ENCODE assay signal across 17 mouse cellular contexts in the genomic region with DNA sequence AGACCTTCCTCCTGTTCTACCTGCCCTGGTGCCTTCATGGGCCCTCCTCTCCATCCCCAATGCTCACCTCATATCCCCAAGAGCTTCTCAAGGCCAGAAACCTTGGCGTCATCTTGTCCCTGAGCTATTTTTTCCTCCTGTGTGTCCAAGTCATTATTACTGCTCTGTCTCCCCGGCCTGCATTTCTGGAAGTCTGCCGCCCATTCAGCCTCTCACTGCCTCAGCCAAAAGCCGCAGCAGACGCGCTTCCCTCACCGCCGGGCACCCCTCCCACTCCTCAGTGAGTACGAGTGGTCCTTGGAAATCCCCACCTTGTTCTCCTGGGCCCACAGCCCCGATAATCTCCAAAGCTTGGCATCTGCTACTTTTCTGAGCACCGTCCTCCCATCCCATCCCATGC. TPM values are rescaled to one million over a fixed set of nuclear protein-coding genes. Genes with fewer than 3 reads are reported as not detected.
A peak's percentile ranks its signal among the peaks of the same experiment; 100 is the strongest.
DNase-seq lines count a peak whose midpoint lies in the region; ATAC-seq and TF ChIP-seq lines count a peak whose summit lies in the region.
"Had no signal": no experiment of that assay in that cellular context is flagged by ENCODE, and none has a peak within 500 bp of the region (broad histone marks: within the 10 kb centered on the region; RNA-seq: fewer than 3 reads in every experiment).

No protein-coding gene starts in this region.

- no peak overlapping the region for H3K9ac ChIP-seq in embryonic facial prominence, embryonic 14.5 days (ENCODE audit: low read depth, low read length)
- H3K9ac ChIP-seq in midbrain, postnatal 0 days (replicated peaks; ENCODE audit: low read length, poor library complexity, severe bottlenecking) = no peak overlapping the region
- H3K9ac ChIP-seq in midbrain, embryonic 16.5 days (ENCODE audit: low read depth, low read length) = no peak overlapping the region
- no peak overlapping the region for H3K9ac ChIP-seq in forebrain, embryonic 11.5 days (ENCODE audit: low read length)
- H3K9ac ChIP-seq: embryonic facial prominence, embryonic 12.5 days; forebrain, embryonic 13.5 days; hindbrain, embryonic 15.5 days; lung, embryonic 15.5 days had no signal

- no peaks in the 10 kb centered on the region for H3K36me3 ChIP-seq in embryonic facial prominence, embryonic 14.5 days (ENCODE audit: control insufficient read depth, insufficient read depth, low read length)
- no peaks in the 10 kb centered on the region for H3K36me3 ChIP-seq in embryonic facial prominence, embryonic 10.5 days (replicated peaks)
- no peaks in the 10 kb centered on the region for H3K36me3 ChIP-seq in midbrain, postnatal 0 days (ENCODE audit: insufficient read depth, low read length)
- no peaks in the 10 kb centered on the region for H3K36me3 ChIP-seq in midbrain, embryonic 16.5 days (ENCODE audit: control insufficient read depth, insufficient read depth, low read length)
- H3K36me3 ChIP-seq in forebrain, embryonic 11.5 days (ENCODE audit: control insufficient read depth, insufficient read depth, low read length) = no peaks in the 10 kb centered on the region
- H3K36me3 ChIP-seq: embryonic facial prominence, embryonic 12.5 days; hindbrain, embryonic 15.5 days; lung, embryonic 15.5 days; midbrain, embryonic 10.5 days had no signal

- no peak overlapping the region for H3K4me3 ChIP-seq in embryonic facial prominence, embryonic 14.5 days (ENCODE audit: low read depth, low read length)
- H3K4me3 ChIP-seq in embryonic facial prominence, embryonic 10.5 days = no peak overlapping the region
- no peak overlapping the region for H3K4me3 ChIP-seq in midbrain, postnatal 0 days (ENCODE audit: low read depth, low read length)
- H3K4me3 ChIP-seq in midbrain, embryonic 16.5 days (ENCODE audit: low read depth, low read length) = no peak overlapping the region
- H3K4me3 ChIP-seq in forebrain, embryonic 11.5 days (ENCODE audit: low read depth, low read length) = no peak overlapping the region
- H3K4me3 ChIP-seq: embryonic facial prominence, embryonic 12.5 days; forebrain, embryonic 13.5 days; hindbrain, embryonic 15.5 days; lung, embryonic 15.5 days; midbrain, embryonic 10.5 days had no signal

- peaks cover 38% of the 10 kb centered on the region for H3K27me3 ChIP-seq in embryonic facial prominence, embryonic 14.5 days (replicated peaks; ENCODE audit: control insufficient read depth, insufficient read depth, low read length)
- peaks cover 55% of the 10 kb centered on the region for H3K27me3 ChIP-seq in embryonic facial prominence, embryonic 10.5 days (replicated peaks; ENCODE audit: low read depth, poor library complexity, severe bottlenecking)
- peaks cover 40% of the 10 kb centered on the region for H3K27me3 ChIP-seq in midbrain, postnatal 0 days (ENCODE audit: insufficient read depth, low read length)
- H3K27me3 ChIP-seq in midbrain, embryonic 16.5 days (ENCODE audit: control insufficient read depth, insufficient read depth, low read depth, low read length) = peaks cover 38% of the 10 kb centered on the region
- peaks cover 26% of the 10 kb centered on the region for H3K27me3 ChIP-seq in forebrain, embryonic 11.5 days (ENCODE audit: control insufficient read depth, insufficient read depth, low read length)

- DNase-seq in embryonic facial prominence, embryonic 14.5 days (ENCODE audit: low spot score) = peak; percentile 33
- DNase-seq in embryonic facial prominence, embryonic 10.5 days (ENCODE audit: low spot score) = no peak
- DNase-seq in midbrain, postnatal 0 days (ENCODE audit: low spot score) = peak; percentile 48
- peak; percentile 93 to 94 for DNase-seq in cerebellum, postnatal 10 days
- peak; percentile 25 for DNase-seq in skeletal muscle tissue, adult 2 months (ENCODE audit: low read depth, low spot score)
- DNase-seq in forebrain, embryonic 11.5 days (ENCODE audit: low spot score) = no peak
- DNase-seq in left cerebral cortex, adult 8-10 months (ENCODE audit: low spot score in 2 of 2) = no peak
- DNase-seq: adrenal gland, adult 8-10 months; kidney, adult 18-20 months; right cerebral cortex, postnatal 25 days had no signal

- no peaks in the 10 kb centered on the region for H3K9me3 ChIP-seq in embryonic facial prominence, embryonic 14.5 days (ENCODE audit: control insufficient read depth, low read length)
- H3K9me3 ChIP-seq in embryonic facial prominence, embryonic 10.5 days = no peaks in the 10 kb centered on the region
- no peaks in the 10 kb centered on the region for H3K9me3 ChIP-seq in midbrain, postnatal 0 days (ENCODE audit: low read length)
- H3K9me3 ChIP-seq in midbrain, embryonic 16.5 days (replicated peaks; ENCODE audit: control insufficient read depth, low read length, poor library complexity, severe bottlenecking) = no peaks in the 10 kb centered on the region
- no peaks in the 10 kb centered on the region for H3K9me3 ChIP-seq in forebrain, embryonic 11.5 days (ENCODE audit: control insufficient read depth, low read length)
- H3K9me3 ChIP-seq: embryonic facial prominence, embryonic 12.5 days; forebrain, embryonic 13.5 days; hindbrain, embryonic 15.5 days; lung, embryonic 15.5 days; midbrain, embryonic 10.5 days had no signal

- H3K27ac ChIP-seq in embryonic facial prominence, embryonic 14.5 days (replicated peaks; ENCODE audit: low read depth, low read length) = no peak overlapping the region
- no peak overlapping the region for H3K27ac ChIP-seq in embryonic facial prominence, embryonic 10.5 days (replicated peaks)
- H3K27ac ChIP-seq in midbrain, postnatal 0 days (ENCODE audit: low read depth, low read length) = no peak overlapping the region
- no peak overlapping the region for H3K27ac ChIP-seq in midbrain, embryonic 16.5 days (ENCODE audit: low read length)
- H3K27ac ChIP-seq in forebrain, embryonic 11.5 days (ENCODE audit: low read depth, low read length) = no peak overlapping the region
- H3K27ac ChIP-seq: embryonic facial prominence, embryonic 12.5 days; forebrain, embryonic 13.5 days; hindbrain, embryonic 15.5 days; lung, embryonic 15.5 days; midbrain, embryonic 10.5 days had no signal

- 44% methylated on average over 11 of the region's 11 CpGs for WGBS in embryonic facial prominence, embryonic 14.5 days
- WGBS in embryonic facial prominence, embryonic 10.5 days = 62% methylated on average over 11 of the region's 11 CpGs
- WGBS in midbrain, postnatal 0 days = 50% methylated on average over 11 of the region's 11 CpGs
- 42% methylated on average over 11 of the region's 11 CpGs for WGBS in midbrain, embryonic 16.5 days
- WGBS in forebrain, embryonic 11.5 days = 62% methylated on average over 11 of the region's 11 CpGs

- no peak overlapping the region for H3K4me2 ChIP-seq in embryonic facial prominence, embryonic 14.5 days (ENCODE audit: low read depth, low read length)
- no peak overlapping the region for H3K4me2 ChIP-seq in midbrain, postnatal 0 days (ENCODE audit: low read depth, low read length, poor library complexity, severe bottlenecking)
- no peak overlapping the region for H3K4me2 ChIP-seq in midbrain, embryonic 16.5 days (ENCODE audit: low read length)
- H3K4me2 ChIP-seq in forebrain, embryonic 11.5 days (ENCODE audit: low read depth, low read length, severe bottlenecking) = no peak overlapping the region
- H3K4me2 ChIP-seq: embryonic facial prominence, embryonic 12.5 days; forebrain, embryonic 13.5 days; hindbrain, embryonic 15.5 days; lung, embryonic 15.5 days had no signal

- ATAC-seq in embryonic facial prominence, embryonic 14.5 days (ENCODE audit: low read depth) = no peak
- ATAC-seq in midbrain, postnatal 0 days (ENCODE audit: low FRiP score) = no peak
- ATAC-seq in midbrain, embryonic 16.5 days = no peak
- ATAC-seq in forebrain, embryonic 11.5 days (replicated peaks; ENCODE audit: low FRiP score) = no peak
- ATAC-seq: forebrain, embryonic 13.5 days had no signal

- no peak for TF ChIP-seq CTCF in midbrain, postnatal 0 days (IDR thresholded peaks at IDR 0.05)

- peaks cover 4% of the 10 kb centered on the region; the same call in 1 of the 2 replicates for H3K4me1 ChIP-seq in embryonic facial prominence, embryonic 14.5 days (ENCODE audit: control insufficient read depth, insufficient read depth, low read length)
- peaks cover 18% of the 10 kb centered on the region for H3K4me1 ChIP-seq in embryonic facial prominence, embryonic 10.5 days
- no peaks in the 10 kb centered on the region for H3K4me1 ChIP-seq in midbrain, postnatal 0 days (ENCODE audit: insufficient read depth, low read length)
- H3K4me1 ChIP-seq in midbrain, embryonic 16.5 days (ENCODE audit: control insufficient read depth, insufficient read depth, low read length) = peaks cover 8% of the 10 kb centered on the region; the same call in 1 of the 2 replicates
- peaks cover 7% of the 10 kb centered on the region; the same call in 1 of the 2 replicates for H3K4me1 ChIP-seq in forebrain, embryonic 11.5 days (replicated peaks; ENCODE audit: control insufficient read depth, insufficient read depth, low read length)

RNA-seq across cellular contexts. Expression of a gene that starts 3.8 kb away (rescaled TPM):
- polyA plus RNA-seq in embryonic facial prominence, embryonic 14.5 days (2014; fragmentation: Nextera tagmentation; extraction: Ambion mirVana) = 9.2 and 11.2 TPM in 2 replicates
- 0.12 TPM in 1 of 2 replicates, not detected in the other for polyA plus RNA-seq in embryonic facial prominence, embryonic 10.5 days (2016; fragmentation: Nextera tagmentation; extraction: Ambion mirVana)
- 0.28 and 4.0 TPM in 2 replicates for total RNA-seq in midbrain, postnatal 0 days (2014; rRNA removed)
- 0.10 and 0.14 TPM in 2 replicates for polyA plus RNA-seq in midbrain, postnatal 0 days (2015; fragmentation: Nextera tagmentation; extraction: Ambion mirVana)
- 0.11 TPM in 1 of 2 replicates, not detected in the other for polyA plus RNA-seq in midbrain, embryonic 16.5 days (2015; fragmentation: Nextera tagmentation; extraction: Ambion mirVana)
- 0.65 TPM in 1 of 2 replicates, not detected in the other for polyA plus RNA-seq in forebrain, embryonic 11.5 days (2014; fragmentation: Nextera tagmentation; extraction: Ambion mirVana)
- 1 to 10 TPM in 2 of 4 experiments, under 1 TPM in 2; 0.50 to 1.2 (median 0.98) TPM for total RNA-seq in left cerebral cortex, adult 8-10 months (2022)
- total RNA-seq: granulocyte monocyte progenitor cell, adult 5-6 weeks had no signal
- polyA plus RNA-seq: forebrain, embryonic 13.5 days had no signal

Comparison
In these comparisons a context has a peak if more than half of its experiments do, and no peak if none do; other contexts are left out.
1. DNase-seq: peak in embryonic facial prominence, embryonic 14.5 days (single experiment), midbrain, postnatal 0 days (single experiment), cerebellum, postnatal 10 days (2 of 2) and skeletal muscle tissue, adult 2 months (single experiment); none in embryonic facial prominence, embryonic 10.5 days (single experiment), forebrain, embryonic 11.5 days (single experiment) and left cerebral cortex, adult 8-10 months (0 of 2).